Mouse (Mus musculus) neural tube, embryonic 15.5 days (tissue): ENCODE measurements around the gene L3mbtl3. TPM values are rescaled to one million over a fixed set of nuclear protein-coding genes. Genes with fewer than 3 reads are reported as not detected.

ENCODE experiments used
- ATAC-seq: fragments of 200-750 bp; cut with Nextera tagmentation; 2 replicates; pipeline ENCODE4 v1.8.0; 2017; ENCODE audit warnings: mild to moderate bottlenecking, moderate TSS enrichment, moderate library complexity; ENCODE audit not compliant: low FRiP score
- H3K27ac ChIP-seq: fragments of 300-500 bp; sonication (generic); replicated peaks from 2 replicates; pipeline ENCODE4 v1.5.1; 2015; ENCODE audit warnings: mild to moderate bottlenecking, inconsistent platforms
- H3K27me3 ChIP-seq: fragments of 300-500 bp; sonication (generic); replicated peaks from 2 replicates; pipeline ENCODE4 v1.6.1; 2015; ENCODE audit warnings: inconsistent platforms
- H3K36me3 ChIP-seq: fragments of 300-500 bp; sonication (generic); 2 replicates; pipeline ENCODE4 v1.6.1; 2015; ENCODE audit warnings: inconsistent platforms
- H3K4me1 ChIP-seq: fragments of 300-500 bp; sonication (generic); 2 replicates; pipeline ENCODE4 v1.6.1; 2015; ENCODE audit warnings: inconsistent platforms
- H3K4me2 ChIP-seq: fragments of 300-500 bp; sonication (generic); 2 replicates; pipeline ENCODE4 v1.6.1; 2015; ENCODE audit warnings: inconsistent platforms, mild to moderate bottlenecking, moderate library complexity
- H3K4me3 ChIP-seq: fragments of 300-500 bp; sonication (generic); replicated peaks from 2 replicates; pipeline ENCODE4 v1.5.1; 2015; ENCODE audit warnings: mild to moderate bottlenecking, inconsistent platforms
- H3K9ac ChIP-seq: fragments of 300-500 bp; sonication (generic); replicated peaks from 2 replicates; pipeline ENCODE4 v1.6.1; 2015; ENCODE audit warnings: mild to moderate bottlenecking, inconsistent platforms
- H3K9me3 ChIP-seq: fragments of 300-500 bp; sonication (generic); replicated peaks from 2 replicates; pipeline ENCODE4 v1.6.1; 2016; ENCODE audit warnings: inconsistent platforms
- WGBS: fragments of 180-500 bp; shearing (Covaris S2); methylation state at CpG from one replicate; pipeline ENCODE4 v1.1.7; 2015; ENCODE audit warnings: mixed read lengths; 5-methylcytosine and 5-hydroxymethylcytosine counted together
- microRNA-seq: library from miRNA; unstranded; fragments of <30 nt; microRNA quantifications from one replicate; pipeline ENCODE4, GENCODE M21; 2017
- polyA plus RNA-seq: library from polyadenylated mRNA; unstranded; fragments of >200 nt; fragmentation: Nextera tagmentation; extraction: Ambion mirVana; gene quantifications from 2 replicates; pipeline ENCODE4 v1.2.1, GENCODE M21; 2015

L3mbtl3 gene
- polyA plus RNA-seq, 1 experiment from 2014 or later: 21.1 TPM

DNA sequence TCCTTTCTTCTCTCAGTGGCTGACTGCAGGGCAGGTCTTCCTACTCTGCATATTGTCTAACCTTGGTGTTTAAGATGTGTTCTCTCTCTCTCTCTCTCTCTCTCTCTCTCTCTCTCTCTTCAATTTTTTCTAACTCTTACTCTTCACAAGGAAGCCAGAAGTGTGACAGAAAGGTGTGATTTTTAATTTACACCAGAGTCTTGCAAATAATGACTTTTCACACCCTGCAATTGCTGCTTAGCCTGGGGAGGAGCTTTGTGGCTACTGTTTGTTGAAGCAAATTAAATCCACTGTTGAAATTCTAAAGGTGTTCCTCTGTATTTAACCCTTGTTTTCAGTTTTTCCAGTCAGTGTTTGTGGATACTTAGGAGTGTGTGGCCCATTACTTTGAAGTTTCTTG, 147.6 kb downstream of the L3mbtl3 start:
- Histone ChIP-seq H3K36me3 (no peaks in the 10 kb centered on the region), H3K4me2 (no peak overlapping the region), H3K27me3 (no peaks in the 10 kb centered on the region), H3K4me1 (no peaks in the 10 kb centered on the region), H3K9me3 (no peaks in the 10 kb centered on the region), H3K4me3 (no peak overlapping the region), H3K27ac (no peak overlapping the region), H3K9ac (no peak overlapping the region)
- ATAC-seq: no peak

DNA sequence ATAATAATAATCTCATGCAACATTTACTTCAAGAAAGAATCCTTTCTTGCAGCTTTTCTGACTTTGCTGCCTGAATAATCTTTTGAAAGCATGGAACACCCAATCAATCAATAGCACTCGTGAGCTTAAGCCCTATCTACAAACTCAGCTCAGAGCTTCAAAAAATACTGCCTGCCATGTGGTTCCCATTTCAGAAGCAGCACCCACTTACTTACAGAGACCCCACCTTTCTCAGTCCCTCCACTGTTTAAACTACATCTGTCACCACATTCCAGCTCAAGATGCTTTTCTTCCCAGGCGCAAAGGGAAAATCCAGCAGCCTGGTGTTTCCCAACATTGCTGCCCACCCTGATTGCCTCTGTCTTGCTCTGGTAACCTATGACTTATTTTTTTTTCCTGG, 149.0 kb downstream of the L3mbtl3 start:
- Histone ChIP-seq H3K4me3 (no peak overlapping the region), H3K4me1 (no peaks in the 10 kb centered on the region), H3K9me3 (no peaks in the 10 kb centered on the region), H3K27ac (no peak overlapping the region), H3K9ac (no peak overlapping the region), H3K27me3 (no peaks in the 10 kb centered on the region), H3K4me2 (no peak overlapping the region), H3K36me3 (no peaks in the 10 kb centered on the region)
- WGBS: 62% methylated on average over 2 of the region's 2 CpGs
- no peak for ATAC-seq

DNA sequence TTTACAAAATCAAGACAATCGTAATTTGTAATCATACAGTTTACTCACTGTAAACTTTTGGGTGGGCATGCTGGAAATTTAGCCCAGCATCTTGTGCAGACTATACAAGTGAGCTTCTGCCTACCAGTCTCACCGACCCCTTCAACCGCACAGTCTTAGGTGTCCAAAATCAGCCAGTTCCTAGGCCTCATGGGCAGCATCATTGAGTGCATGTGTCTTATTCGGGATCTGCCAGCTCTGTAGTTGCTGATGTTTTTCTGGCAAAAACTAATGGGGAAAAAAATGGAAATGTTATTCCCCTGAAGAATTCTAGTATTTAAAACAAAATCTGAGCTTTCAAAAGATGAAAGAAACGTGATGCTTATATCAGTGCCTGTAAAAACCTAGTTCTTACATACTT, 149.5 kb downstream of the L3mbtl3 start:
- Histone ChIP-seq H3K36me3 (no peaks in the 10 kb centered on the region), H3K9me3 (no peaks in the 10 kb centered on the region), H3K4me3 (no peak overlapping the region), H3K27me3 (no peaks in the 10 kb centered on the region), H3K4me1 (no peaks in the 10 kb centered on the region), H3K9ac (no peak overlapping the region), H3K4me2 (no peak overlapping the region), H3K27ac (no peak overlapping the region)
- no peak for ATAC-seq
- WGBS: 90% methylated on average over 5 of the region's 5 CpGs

Small RNAs within 50 kb of the gene (microRNA-seq; reads per million reads assigned to microRNA genes)
- not detected for gene Gm27754

Other genes starting within 250 kb of the L3mbtl3 start
- 0.45 TPM in 1 of 2 replicates, not detected in the other for gene Samd3, start 146.3 kb downstream of the L3mbtl3 start, polyA plus RNA-seq